Mouse (Mus musculus): ENCODE measurements at regions not wholly inside any gene's neighbourhood (a gene's known extent, or its start where the extent isn't known, plus 50 kb on each side); places are given as distances from the start of the nearest gene placed in this dataset.
A peak's percentile ranks its signal among the peaks of the same experiment; 100 is the strongest.

DNA sequence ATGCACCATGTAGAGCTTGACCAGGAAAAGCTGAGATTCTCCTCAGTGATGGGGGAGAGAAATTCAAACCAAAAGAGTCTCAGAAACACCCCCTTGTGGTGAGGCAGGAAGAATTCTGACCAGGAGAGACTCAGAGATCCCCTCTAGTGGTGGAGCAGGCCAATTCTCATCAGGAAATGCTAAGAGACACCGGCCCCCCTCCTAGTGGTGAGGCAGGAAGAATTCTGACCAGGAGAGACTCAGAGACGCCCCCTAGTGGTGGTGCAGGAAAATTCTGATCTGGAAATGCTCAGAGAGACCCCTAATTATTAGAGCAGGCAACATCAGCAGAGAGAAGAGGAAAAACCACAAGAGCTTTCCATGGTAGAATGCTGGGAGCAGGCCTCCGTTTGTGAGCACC, 303.4 kb downstream of the Dcdc2c start:
- no peak overlapping the region for H3K9ac ChIP-seq (ENCODE audit: low read depth, low read length)
- no peaks in the 10 kb centered on the region for H3K36me3 ChIP-seq (ENCODE audit: control insufficient read depth, insufficient read depth, low read length)
- no peak overlapping the region for H3K4me3 ChIP-seq (ENCODE audit: low read depth, low read length)
- DNase-seq (ENCODE audit: low spot score) (peak; percentile 34), ATAC-seq (ENCODE audit: low read depth) (no peak)
- H3K27ac ChIP-seq (replicated peaks; ENCODE audit: low read depth, low read length): no peak overlapping the region
- WGBS: 62% methylated on average over 3 of the region's 3 CpGs
- H3K4me2 ChIP-seq (ENCODE audit: low read depth, low read length): no peak overlapping the region
- no peaks in the 10 kb centered on the region for H3K9me3 ChIP-seq (ENCODE audit: control insufficient read depth, low read length)
- H3K4me1 ChIP-seq (ENCODE audit: control insufficient read depth, insufficient read depth, low read length): no peaks in the 10 kb centered on the region
- no peaks in the 10 kb centered on the region for H3K27me3 ChIP-seq (replicated peaks; ENCODE audit: control insufficient read depth, insufficient read depth, low read length)

DNA sequence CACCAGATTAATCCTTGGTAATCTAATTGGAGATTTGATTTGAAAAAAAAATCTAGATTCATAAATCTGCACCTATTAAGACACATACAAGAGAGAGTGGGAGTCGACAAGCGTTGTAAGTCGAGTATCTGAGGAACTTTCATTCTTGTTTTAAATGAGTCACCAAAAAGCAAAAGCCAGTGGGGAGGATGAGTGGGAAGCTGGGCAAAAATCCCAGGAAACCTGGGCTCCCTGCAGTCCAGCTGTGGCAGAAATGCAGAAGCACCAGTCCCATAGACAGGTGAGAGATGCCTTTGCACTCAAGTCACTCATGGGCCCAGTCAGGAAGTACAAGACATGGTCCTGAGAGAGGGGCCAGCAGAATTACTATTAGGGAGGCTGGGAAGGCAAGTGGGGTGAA, 303.9 kb downstream of the Dcdc2c start:
- no peak overlapping the region for H3K9ac ChIP-seq (ENCODE audit: low read depth, low read length)
- H3K4me1 ChIP-seq (ENCODE audit: control insufficient read depth, insufficient read depth, low read length): no peaks in the 10 kb centered on the region
- no peaks in the 10 kb centered on the region for H3K36me3 ChIP-seq (ENCODE audit: control insufficient read depth, insufficient read depth, low read length)
- ATAC-seq (ENCODE audit: low read depth): no peak
- H3K4me3 ChIP-seq (ENCODE audit: low read depth, low read length): no peak overlapping the region
- no peak overlapping the region for H3K27ac ChIP-seq (replicated peaks; ENCODE audit: low read depth, low read length)
- no peak for DNase-seq (ENCODE audit: low spot score)
- H3K4me2 ChIP-seq (ENCODE audit: low read depth, low read length): no peak overlapping the region
- no peaks in the 10 kb centered on the region for H3K9me3 ChIP-seq (ENCODE audit: control insufficient read depth, low read length)
- no peaks in the 10 kb centered on the region for H3K27me3 ChIP-seq (replicated peaks; ENCODE audit: control insufficient read depth, insufficient read depth, low read length)
- WGBS: 89% methylated on average over 3 of the region's 3 CpGs

DNA sequence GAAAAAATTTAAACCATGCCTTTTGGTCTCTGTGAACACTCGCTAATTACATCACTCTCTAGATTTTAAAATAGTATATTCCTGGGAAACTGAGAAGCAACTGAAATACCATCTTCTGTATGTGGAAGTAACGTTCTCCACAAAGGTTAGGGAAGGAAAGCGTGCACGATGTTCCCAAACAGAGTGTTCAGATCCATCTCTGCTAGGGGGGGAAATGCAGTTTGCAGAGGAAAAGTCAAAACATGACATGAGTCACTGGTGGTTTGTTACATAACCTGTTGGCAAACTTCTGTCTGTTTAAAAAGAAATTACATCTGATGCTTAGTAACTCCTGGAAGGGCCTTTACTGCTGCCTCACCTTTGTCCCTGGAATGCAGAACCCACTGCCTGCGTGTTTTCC, 314.2 kb downstream of the Dcdc2c start:
- Histone ChIP-seq H3K27me3 (replicated peaks; ENCODE audit: control insufficient read depth, insufficient read depth, low read length) (no peaks in the 10 kb centered on the region), H3K27ac (replicated peaks; ENCODE audit: low read depth, low read length) (no peak overlapping the region), H3K4me2 (ENCODE audit: low read depth, low read length) (no peak overlapping the region), H3K4me3 (ENCODE audit: low read depth, low read length) (no peak overlapping the region), H3K4me1 (ENCODE audit: control insufficient read depth, insufficient read depth, low read length) (no peaks in the 10 kb centered on the region), H3K9ac (ENCODE audit: low read depth, low read length) (no peak overlapping the region), H3K9me3 (ENCODE audit: control insufficient read depth, low read length) (no peaks in the 10 kb centered on the region), H3K36me3 (ENCODE audit: control insufficient read depth, insufficient read depth, low read length) (no peaks in the 10 kb centered on the region)
- DNase-seq (ENCODE audit: low spot score) (no peak), ATAC-seq (ENCODE audit: low read depth) (no peak)
- WGBS: 71% methylated on average over 5 of the region's 5 CpGs

DNA sequence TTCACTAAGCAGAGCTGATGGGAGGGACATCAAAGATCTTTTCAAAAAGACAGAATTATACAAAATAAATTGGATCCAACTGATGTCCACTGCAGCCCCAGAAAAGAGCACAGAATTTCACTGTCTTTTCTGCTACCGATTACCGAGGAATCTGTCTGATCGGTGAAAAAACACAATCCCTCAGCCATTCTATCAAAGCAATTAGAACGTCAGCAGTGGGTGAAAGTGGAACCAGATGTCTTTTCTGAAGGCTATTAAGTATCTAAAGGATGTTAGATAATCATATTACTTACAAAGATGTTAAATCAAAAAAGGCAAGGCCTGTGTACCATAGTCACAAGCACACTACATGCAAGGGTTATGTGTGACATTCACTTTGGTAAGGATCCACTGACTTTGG, 315.2 kb downstream of the Dcdc2c start:
- H3K4me1 ChIP-seq (ENCODE audit: control insufficient read depth, insufficient read depth, low read length): no peaks in the 10 kb centered on the region
- H3K36me3 ChIP-seq (ENCODE audit: control insufficient read depth, insufficient read depth, low read length): no peaks in the 10 kb centered on the region
- H3K27me3 ChIP-seq (replicated peaks; ENCODE audit: control insufficient read depth, insufficient read depth, low read length): no peaks in the 10 kb centered on the region
- no peak overlapping the region for H3K4me3 ChIP-seq (ENCODE audit: low read depth, low read length)
- DNase-seq (ENCODE audit: low spot score) (peak; percentile 22), ATAC-seq (ENCODE audit: low read depth) (no peak)
- no peak overlapping the region for H3K9ac ChIP-seq (ENCODE audit: low read depth, low read length)
- H3K27ac ChIP-seq (replicated peaks; ENCODE audit: low read depth, low read length): no peak overlapping the region
- H3K9me3 ChIP-seq (ENCODE audit: control insufficient read depth, low read length): no peaks in the 10 kb centered on the region
- 27% methylated on average over 4 of the region's 4 CpGs for WGBS
- no peak overlapping the region for H3K4me2 ChIP-seq (ENCODE audit: low read depth, low read length)

DNA sequence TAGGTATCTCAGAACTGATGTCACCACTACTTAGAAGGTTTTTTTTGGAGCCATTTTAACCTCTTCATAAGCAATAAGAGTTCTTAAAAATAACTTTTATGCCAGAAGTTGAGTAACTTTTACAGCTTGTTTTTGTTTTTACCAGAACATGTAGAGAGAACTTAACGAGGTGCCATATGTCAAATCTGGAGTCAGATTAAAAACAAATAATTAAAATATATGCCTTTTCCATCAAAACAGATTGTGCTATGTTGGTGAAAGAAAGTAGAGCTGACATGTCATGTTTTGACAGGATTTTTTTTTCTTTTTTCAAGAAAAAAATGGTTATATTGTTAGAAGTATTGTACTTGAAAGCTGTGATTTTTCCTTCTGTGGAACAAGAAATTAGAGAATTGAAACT, 349.4 kb downstream of the Dcdc2c start:
- 0 out of 2 replicates have a peak, but pooled peaks cover 4% of the 10 kb centered on the region for H3K4me1 ChIP-seq (ENCODE audit: control insufficient read depth, insufficient read depth, low read length)
- H3K9ac ChIP-seq (ENCODE audit: low read depth, low read length): no peak overlapping the region
- 67% methylated on average over 1 of the region's 1 CpGs for WGBS
- H3K27ac ChIP-seq (replicated peaks; ENCODE audit: low read depth, low read length): no peak overlapping the region
- H3K4me3 ChIP-seq (ENCODE audit: low read depth, low read length): no peak overlapping the region
- H3K4me2 ChIP-seq (ENCODE audit: low read depth, low read length): no peak overlapping the region
- DNase-seq (ENCODE audit: low spot score) (no peak), ATAC-seq (ENCODE audit: low read depth) (no peak)
- H3K9me3 ChIP-seq (ENCODE audit: control insufficient read depth, low read length): no peaks in the 10 kb centered on the region
- H3K27me3 ChIP-seq (replicated peaks; ENCODE audit: control insufficient read depth, insufficient read depth, low read length): no peaks in the 10 kb centered on the region
- H3K36me3 ChIP-seq (ENCODE audit: control insufficient read depth, insufficient read depth, low read length): no peaks in the 10 kb centered on the region

DNA sequence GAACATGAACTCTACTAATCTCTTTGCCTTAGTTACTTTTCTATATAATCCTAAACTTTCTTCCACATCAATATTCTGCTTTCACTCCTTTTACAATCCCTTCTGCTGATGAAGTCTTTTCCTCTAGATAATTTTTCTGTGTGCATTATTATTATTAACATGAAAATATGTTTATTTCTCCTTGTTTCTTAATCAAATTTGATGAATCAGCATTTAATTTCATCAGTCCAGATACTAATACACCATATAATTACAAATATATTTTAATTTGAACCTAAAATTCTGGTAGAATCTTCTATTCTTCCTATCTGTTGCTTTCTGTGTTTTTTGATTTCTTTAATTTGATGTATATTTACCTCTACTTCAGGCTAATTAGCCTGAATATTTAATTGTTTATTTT, 365.5 kb downstream of the Dcdc2c start:
- no peaks in the 10 kb centered on the region for H3K27me3 ChIP-seq (replicated peaks; ENCODE audit: control insufficient read depth, insufficient read depth, low read length)
- H3K27ac ChIP-seq (replicated peaks; ENCODE audit: low read depth, low read length): no peak overlapping the region
- ATAC-seq (ENCODE audit: low read depth) (no peak), DNase-seq (ENCODE audit: low spot score) (no peak)
- H3K9ac ChIP-seq (ENCODE audit: low read depth, low read length): no peak overlapping the region
- H3K4me1 ChIP-seq (ENCODE audit: control insufficient read depth, insufficient read depth, low read length): no peaks in the 10 kb centered on the region
- no peaks in the 10 kb centered on the region for H3K36me3 ChIP-seq (ENCODE audit: control insufficient read depth, insufficient read depth, low read length)
- H3K4me2 ChIP-seq (ENCODE audit: low read depth, low read length): no peak overlapping the region
- H3K4me3 ChIP-seq (ENCODE audit: low read depth, low read length): no peak overlapping the region
- H3K9me3 ChIP-seq (ENCODE audit: control insufficient read depth, low read length): 0 out of 2 replicates have a peak, but pooled peaks cover 18% of the 10 kb centered on the region

DNA sequence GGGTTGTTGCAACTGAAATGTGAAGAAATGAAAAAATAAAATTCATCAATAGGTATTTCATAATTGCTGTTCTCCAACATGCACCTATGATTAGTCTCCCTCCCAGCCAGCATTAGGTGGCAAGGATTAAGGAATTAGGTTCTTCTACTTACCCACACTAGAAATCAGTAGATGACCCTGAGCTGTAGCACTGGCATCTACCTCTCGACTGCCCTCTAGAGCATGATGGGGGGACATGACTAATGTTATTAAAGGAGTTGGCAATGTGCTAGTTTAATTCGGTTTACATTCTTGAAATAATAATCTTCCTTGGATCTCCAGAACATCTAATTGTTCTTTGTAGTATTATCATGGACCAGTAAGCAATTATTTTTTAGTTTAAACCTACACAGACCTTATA, 370.9 kb downstream of the Dcdc2c start:
- Histone ChIP-seq H3K4me2 (ENCODE audit: low read depth, low read length) (no peak overlapping the region), H3K27me3 (replicated peaks; ENCODE audit: control insufficient read depth, insufficient read depth, low read length) (no peaks in the 10 kb centered on the region), H3K4me1 (ENCODE audit: control insufficient read depth, insufficient read depth, low read length) (no peaks in the 10 kb centered on the region), H3K36me3 (ENCODE audit: control insufficient read depth, insufficient read depth, low read length) (no peaks in the 10 kb centered on the region), H3K27ac (replicated peaks; ENCODE audit: low read depth, low read length) (no peak overlapping the region), H3K4me3 (ENCODE audit: low read depth, low read length) (no peak overlapping the region), H3K9me3 (ENCODE audit: control insufficient read depth, low read length) (no peaks in the 10 kb centered on the region), H3K9ac (ENCODE audit: low read depth, low read length) (no peak overlapping the region)
- DNase-seq (ENCODE audit: low spot score) (no peak), ATAC-seq (ENCODE audit: low read depth) (no peak)
- WGBS: 64% methylated on average over 2 of the region's 2 CpGs

DNA sequence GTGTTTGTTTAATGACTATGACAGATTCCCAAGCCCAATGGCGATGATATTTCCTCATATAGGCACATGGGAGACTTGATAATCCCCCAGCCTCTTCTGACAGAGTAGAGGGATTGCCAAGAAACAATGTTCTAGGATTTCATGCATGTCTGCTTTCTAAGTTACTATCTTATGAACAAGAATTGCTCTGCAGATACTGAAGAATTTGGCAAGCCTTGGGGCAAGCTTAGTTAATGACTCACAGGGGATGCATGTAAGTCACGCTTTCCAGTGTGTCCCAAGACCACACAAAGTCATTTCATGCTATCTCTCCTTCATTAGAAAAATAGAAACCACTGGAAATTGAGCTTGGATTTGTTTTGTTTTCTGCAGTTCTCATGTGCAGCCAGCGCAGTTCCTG, 376.2 kb downstream of the Dcdc2c start:
- no peak overlapping the region for H3K27ac ChIP-seq (replicated peaks; ENCODE audit: low read depth, low read length)
- DNase-seq (ENCODE audit: low spot score) (peak; percentile 75), ATAC-seq (ENCODE audit: low read depth) (no peak)
- no peaks in the 10 kb centered on the region for H3K36me3 ChIP-seq (ENCODE audit: control insufficient read depth, insufficient read depth, low read length)
- WGBS: 51% methylated on average over 3 of the region's 3 CpGs
- H3K27me3 ChIP-seq (replicated peaks; ENCODE audit: control insufficient read depth, insufficient read depth, low read length): no peaks in the 10 kb centered on the region
- H3K9me3 ChIP-seq (ENCODE audit: control insufficient read depth, low read length): no peaks in the 10 kb centered on the region
- H3K4me3 ChIP-seq (ENCODE audit: low read depth, low read length): no peak overlapping the region
- no peak overlapping the region for H3K4me2 ChIP-seq (ENCODE audit: low read depth, low read length)
- no peaks in the 10 kb centered on the region for H3K4me1 ChIP-seq (ENCODE audit: control insufficient read depth, insufficient read depth, low read length)
- H3K9ac ChIP-seq (ENCODE audit: low read depth, low read length): no peak overlapping the region

DNA sequence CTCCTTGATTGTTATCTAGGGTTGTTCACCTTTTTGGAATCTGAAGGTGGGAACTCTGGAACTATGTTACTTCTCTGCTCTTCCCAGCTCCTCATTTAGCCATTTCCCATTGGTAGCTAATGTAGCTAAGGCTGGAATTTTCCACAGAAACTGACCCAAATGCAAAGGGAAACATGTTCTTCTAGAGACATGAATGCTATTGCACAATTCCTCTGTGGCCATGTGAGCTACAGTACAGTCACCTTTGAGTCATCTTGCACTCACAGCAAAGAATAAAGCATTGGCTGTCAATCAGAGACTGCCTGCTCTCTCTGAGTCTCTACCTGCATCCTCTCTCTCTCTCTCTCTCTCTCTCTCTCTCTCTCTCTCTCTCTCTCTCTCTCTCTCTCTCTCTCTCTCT, 378.1 kb downstream of the Dcdc2c start:
- Histone ChIP-seq H3K9ac (ENCODE audit: low read depth, low read length) (no peak overlapping the region), H3K27ac (replicated peaks; ENCODE audit: low read depth, low read length) (no peak overlapping the region), H3K36me3 (ENCODE audit: control insufficient read depth, insufficient read depth, low read length) (no peaks in the 10 kb centered on the region), H3K4me3 (ENCODE audit: low read depth, low read length) (no peak overlapping the region), H3K27me3 (replicated peaks; ENCODE audit: control insufficient read depth, insufficient read depth, low read length) (no peaks in the 10 kb centered on the region), H3K4me2 (ENCODE audit: low read depth, low read length) (no peak overlapping the region), H3K9me3 (ENCODE audit: control insufficient read depth, low read length) (no peaks in the 10 kb centered on the region), H3K4me1 (ENCODE audit: control insufficient read depth, insufficient read depth, low read length) (no peaks in the 10 kb centered on the region)
- no peak for ATAC-seq (ENCODE audit: low read depth)
- DNase-seq (ENCODE audit: low spot score): no peak
